Mouse (Mus musculus) forebrain, embryonic 14.5 days (tissue): ENCODE measurements at regions not wholly inside any gene's neighbourhood (a gene's known extent, or its start where the extent isn't known, plus 50 kb on each side); places are given as distances from the start of the nearest gene placed in this dataset.

Experiments used
- ATAC-seq: fragments of 200-750 bp; cut with Nextera tagmentation; 2 replicates; pipeline ENCODE4 v1.8.0; 2017; ENCODE audit warnings: mild to moderate bottlenecking, moderate library complexity
- DNase-seq: peaks from one replicate; pipeline ENCODE4 v3.0.0-alpha.2; 2015; ENCODE audit warnings: low spot score
- H3K27ac ChIP-seq: fragments of 300-500 bp; sonication (generic); 2 replicates; pipeline ENCODE4 v1.5.1; 2014; ENCODE audit warnings: low read depth, mild to moderate bottlenecking, control low read depth, low read length, moderate library complexity
- H3K27me3 ChIP-seq: fragments of 300-500 bp; sonication (generic); replicated peaks from 2 replicates; pipeline ENCODE4 v1.6.1; 2014; ENCODE audit warnings: low read length, control low read depth, mixed read lengths; ENCODE audit not compliant: control insufficient read depth, insufficient read depth
- H3K36me3 ChIP-seq: fragments of 300-500 bp; sonication (generic); 2 replicates; pipeline ENCODE4 v1.6.1; 2014; ENCODE audit warnings: low read length, control low read depth; ENCODE audit not compliant: control insufficient read depth, insufficient read depth
- H3K4me1 ChIP-seq: fragments of 300-500 bp; sonication (generic); 2 replicates; pipeline ENCODE4 v1.6.1; 2014; ENCODE audit warnings: antibody characterized with exemption, low read length, control low read depth; ENCODE audit not compliant: control insufficient read depth, insufficient read depth
- H3K4me2 ChIP-seq: fragments of 300-500 bp; sonication (generic); 2 replicates; pipeline ENCODE4 v1.6.1; 2014; ENCODE audit warnings: mild to moderate bottlenecking, control low read depth, low read length
- H3K4me3 ChIP-seq: fragments of 300-500 bp; sonication (generic); 2 replicates; pipeline ENCODE4 v1.5.1; 2014; ENCODE audit warnings: low read depth, low read length, control low read depth
- H3K9ac ChIP-seq: fragments of 300-500 bp; sonication (generic); 2 replicates; pipeline ENCODE4 v1.6.1; 2014; ENCODE audit warnings: mild to moderate bottlenecking, low read length, control low read depth, moderate library complexity
- H3K9me3 ChIP-seq: fragments of 300-500 bp; sonication (generic); replicated peaks from 2 replicates; pipeline ENCODE4 v1.6.1; 2016; ENCODE audit warnings: low read length, control low read depth, mixed read lengths; ENCODE audit not compliant: control insufficient read depth
- WGBS: fragments of 180-500 bp; shearing (Covaris S2); extraction: QIAGEN DNeasy Blood & Tissue Kit; methylation state at CpG from one replicate; pipeline ENCODE4 v1.1.7; 2014; 5-methylcytosine and 5-hydroxymethylcytosine counted together

- DNase-seq (peak; percentile 13), ATAC-seq (no peak)
- no peak overlapping the region for H3K4me2 ChIP-seq
- H3K9ac ChIP-seq = no peak overlapping the region
- H3K27ac ChIP-seq = no peak overlapping the region
- 65% methylated on average over 4 of the region's 4 CpGs for WGBS
- H3K27me3 ChIP-seq = no peaks in the 10 kb centered on the region
- H3K36me3 ChIP-seq = no peaks in the 10 kb centered on the region
- no peak overlapping the region for H3K4me3 ChIP-seq
- H3K4me1 ChIP-seq = no peaks in the 10 kb centered on the region
- no peaks in the 10 kb centered on the region for H3K9me3 ChIP-seq
Observed at GRCm38 (mm10) chr1:142838663-142839062, 801.8 kb upstream of the B3galt2 start.

GRCm38 (mm10) chr1:142867024-142867700, 773.3 kb upstream of the B3galt2 start:
- no peak overlapping the region for H3K4me2 ChIP-seq
- 79% methylated on average over 4 of the region's 4 CpGs for WGBS
- ATAC-seq = no peak
- no peak overlapping the region for H3K27ac ChIP-seq
- H3K9me3 ChIP-seq = no peaks in the 10 kb centered on the region
- no peak overlapping the region for H3K4me3 ChIP-seq
- no peak for DNase-seq
- H3K4me1 ChIP-seq = no peaks in the 10 kb centered on the region
- H3K9ac ChIP-seq = no peak overlapping the region
- H3K27me3 ChIP-seq = no peaks in the 10 kb centered on the region
- H3K36me3 ChIP-seq = no peaks in the 10 kb centered on the region

GRCm38 (mm10) chr1:142891842-142892241, 748.6 kb upstream of the B3galt2 start:
- ATAC-seq = no peak
- Histone ChIP-seq H3K27ac (no peak overlapping the region), H3K27me3 (no peaks in the 10 kb centered on the region), H3K9me3 (no peaks in the 10 kb centered on the region), H3K36me3 (no peaks in the 10 kb centered on the region), H3K4me3 (no peak overlapping the region), H3K4me1 (no peaks in the 10 kb centered on the region), H3K4me2 (no peak overlapping the region), H3K9ac (no peak overlapping the region)
- DNase-seq = no peak

- ATAC-seq (no peak), DNase-seq (no peak)
- no peaks in the 10 kb centered on the region for H3K9me3 ChIP-seq
- no peak overlapping the region for H3K4me3 ChIP-seq
- no peaks in the 10 kb centered on the region for H3K36me3 ChIP-seq
- no peak overlapping the region for H3K27ac ChIP-seq
- no peaks in the 10 kb centered on the region for H3K27me3 ChIP-seq
- H3K4me1 ChIP-seq = no peaks in the 10 kb centered on the region
- 85% methylated on average over 2 of the region's 2 CpGs for WGBS
- H3K4me2 ChIP-seq = no peak overlapping the region
- no peak overlapping the region for H3K9ac ChIP-seq
Observed at GRCm38 (mm10) chr1:142893156-142893555, 747.3 kb upstream of the B3galt2 start.

GRCm38 (mm10) chr1:142894145-142894544, 746.3 kb upstream of the B3galt2 start:
- H3K36me3 ChIP-seq = no peaks in the 10 kb centered on the region
- H3K4me3 ChIP-seq = no peak overlapping the region
- no peak for ATAC-seq
- H3K4me1 ChIP-seq = no peaks in the 10 kb centered on the region
- H3K27me3 ChIP-seq = no peaks in the 10 kb centered on the region
- no peak overlapping the region for H3K4me2 ChIP-seq
- no peaks in the 10 kb centered on the region for H3K9me3 ChIP-seq
- H3K9ac ChIP-seq = no peak overlapping the region
- no peak for DNase-seq
- no peak overlapping the region for H3K27ac ChIP-seq

GRCm38 (mm10) chr1:142895081-142895480, 745.4 kb upstream of the B3galt2 start:
- ATAC-seq (no peak), DNase-seq (no peak)
- Histone ChIP-seq H3K27me3 (no peaks in the 10 kb centered on the region), H3K27ac (no peak overlapping the region), H3K4me2 (no peak overlapping the region), H3K4me1 (no peaks in the 10 kb centered on the region), H3K9me3 (no peaks in the 10 kb centered on the region), H3K36me3 (no peaks in the 10 kb centered on the region), H3K9ac (no peak overlapping the region), H3K4me3 (no peak overlapping the region)
- 85% methylated on average over 1 of the region's 1 CpGs for WGBS

GRCm38 (mm10) chr1:142909907-142910306, 730.6 kb upstream of the B3galt2 start:
- DNase-seq = no peak
- no peak overlapping the region for H3K27ac ChIP-seq
- WGBS = 83% methylated on average over 4 of the region's 4 CpGs
- no peaks in the 10 kb centered on the region for H3K36me3 ChIP-seq
- no peak overlapping the region for H3K9ac ChIP-seq
- no peaks in the 10 kb centered on the region for H3K4me1 ChIP-seq
- H3K4me3 ChIP-seq = no peak overlapping the region
- no peaks in the 10 kb centered on the region for H3K27me3 ChIP-seq
- H3K4me2 ChIP-seq = no peak overlapping the region
- H3K9me3 ChIP-seq = no peaks in the 10 kb centered on the region
- ATAC-seq = no peak

- Histone ChIP-seq H3K9me3 (no peaks in the 10 kb centered on the region), H3K36me3 (no peaks in the 10 kb centered on the region), H3K27ac (no peak overlapping the region), H3K27me3 (no peaks in the 10 kb centered on the region), H3K4me1 (no peaks in the 10 kb centered on the region), H3K9ac (no peak overlapping the region), H3K4me3 (no peak overlapping the region), H3K4me2 (no peak overlapping the region)
- no peak for DNase-seq
- 81% methylated on average over 3 of the region's 3 CpGs for WGBS
- ATAC-seq = no peak
Observed at GRCm38 (mm10) chr1:142956686-142957085, 683.8 kb upstream of the B3galt2 start.

- H3K27ac ChIP-seq = no peak overlapping the region
- no peaks in the 10 kb centered on the region for H3K36me3 ChIP-seq
- DNase-seq (no peak), ATAC-seq (no peak)
- no peak overlapping the region for H3K4me3 ChIP-seq
- H3K9ac ChIP-seq = no peak overlapping the region
- no peaks in the 10 kb centered on the region for H3K4me1 ChIP-seq
- H3K9me3 ChIP-seq = no peaks in the 10 kb centered on the region
- H3K27me3 ChIP-seq = no peaks in the 10 kb centered on the region
- no peak overlapping the region for H3K4me2 ChIP-seq
Observed at GRCm38 (mm10) chr1:142971475-142971874, 669.0 kb upstream of the B3galt2 start.
